Mouse (Mus musculus): ENCODE data around the gene Defa36.
"Not testable (repeated sequence)": the region's sequence is repeated elsewhere in the genome, so short reads cannot be mapped to it uniquely, and the experiment has no call there.

Gene Defa36

DNA sequence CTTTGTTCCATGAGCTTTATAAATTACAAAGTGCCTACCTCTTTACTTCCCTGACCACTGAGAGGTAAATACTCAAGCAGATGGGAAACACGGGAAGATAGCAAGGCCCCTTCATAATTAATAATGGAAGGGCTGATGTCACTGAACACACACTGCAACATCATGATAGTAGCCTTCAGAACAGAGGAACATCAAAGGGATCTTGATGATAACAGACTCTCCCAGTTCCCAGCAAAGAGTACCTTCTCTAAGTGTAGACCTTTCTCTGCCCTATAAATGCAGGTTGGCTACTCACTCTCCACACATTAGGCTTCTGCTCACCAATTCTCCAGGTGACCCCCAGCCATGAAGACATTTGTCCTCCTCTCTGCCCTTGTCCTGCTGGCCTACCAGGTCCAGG, at the start of gene Defa36:
Defa36 (plus strand) TSS at position 301 of the 400 bp plus-strand sequence.
- DNase-seq (ENCODE audit: low spot score) = not testable (repeated sequence)

DNA sequence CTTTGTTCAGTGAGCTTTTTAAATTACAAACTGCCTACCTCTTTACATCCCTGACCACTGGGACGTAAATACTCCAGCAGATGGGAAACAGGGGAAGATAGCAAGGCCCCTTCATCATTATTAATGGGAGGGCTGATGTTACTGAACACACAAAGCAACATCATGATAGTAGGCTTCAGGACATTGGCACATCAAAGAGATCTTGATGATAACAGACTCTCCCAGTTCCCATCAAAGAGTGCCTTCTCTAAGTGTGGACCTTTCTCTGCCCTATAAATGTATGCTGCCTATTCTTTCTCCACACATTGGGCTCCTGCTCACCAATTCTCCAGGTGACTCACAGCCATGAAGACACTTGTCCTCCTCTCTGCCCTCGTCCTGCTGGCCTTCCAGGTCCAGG, 49.0 kb upstream of the Defa36 start, which contains the start of gene Defa2:
Defa2 (plus strand) TSS at position 301 of the 400 bp plus-strand sequence.
- DNase-seq (ENCODE audit: low spot score) = not testable (repeated sequence)

DNA sequence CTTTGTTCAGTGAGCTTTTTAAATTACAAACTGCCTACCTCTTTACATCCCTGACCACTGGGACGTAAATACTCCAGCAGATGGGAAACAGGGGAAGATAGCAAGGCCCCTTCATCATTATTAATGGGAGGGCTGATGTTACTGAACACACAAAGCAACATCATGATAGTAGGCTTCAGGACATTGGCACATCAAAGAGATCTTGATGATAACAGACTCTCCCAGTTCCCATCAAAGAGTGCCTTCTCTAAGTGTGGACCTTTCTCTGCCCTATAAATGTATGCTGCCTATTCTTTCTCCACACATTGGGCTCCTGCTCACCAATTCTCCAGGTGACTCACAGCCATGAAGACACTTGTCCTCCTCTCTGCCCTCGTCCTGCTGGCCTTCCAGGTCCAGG, 35.7 kb upstream of the Defa36 start, which contains the start of gene Defa33:
Defa33 (plus strand) TSS at position 301 of the 400 bp plus-strand sequence.
- DNase-seq (ENCODE audit: low spot score) = not testable (repeated sequence)

DNA sequence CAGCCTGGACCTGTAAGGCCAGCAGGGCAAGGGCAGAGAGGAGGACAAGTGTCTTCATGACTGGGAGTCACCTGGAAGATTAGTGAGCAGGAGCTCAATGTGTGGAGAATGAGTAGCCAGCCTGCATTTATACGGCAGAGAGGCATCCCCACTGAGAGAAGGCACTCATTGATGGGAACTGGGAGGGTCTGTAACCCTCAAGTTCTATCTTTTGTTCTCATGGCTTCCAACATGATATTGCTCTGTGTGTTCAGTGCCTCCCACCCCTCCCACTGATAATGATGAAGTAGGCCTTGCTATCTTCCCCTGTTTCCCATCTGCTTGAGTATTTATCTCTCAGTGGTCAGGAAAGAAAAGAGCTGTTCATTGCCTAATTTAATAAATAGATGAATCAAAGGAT, 29.2 kb downstream of the Defa36 start, which contains the start of gene Gm7849:
Gm7849 (minus strand) TSS at position 101 of the 400 bp plus-strand sequence.
- not testable (repeated sequence) for DNase-seq (ENCODE audit: low spot score)
